31 mouse cellular contexts compared by ENCODE assay signal in the genomic region with DNA sequence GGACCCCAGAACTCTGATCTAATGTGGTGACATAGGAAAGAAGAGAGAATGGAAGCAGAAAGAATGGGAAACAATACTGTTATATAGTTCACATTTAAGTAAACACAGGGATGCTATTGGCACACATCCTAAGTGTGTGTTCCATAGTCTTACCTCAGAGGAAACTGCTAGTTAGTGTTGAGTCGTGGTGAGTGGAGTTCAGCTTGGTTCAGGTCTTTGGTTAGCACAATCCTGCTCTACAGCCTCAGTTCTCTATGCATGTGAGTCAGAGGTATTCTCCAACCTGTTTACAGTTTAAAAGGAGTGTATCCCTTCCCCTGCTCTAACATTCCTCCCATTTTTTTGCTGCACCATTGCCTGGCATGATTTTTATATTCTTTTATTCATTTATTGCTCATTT.
"Had no signal": no experiment of that assay in that cellular context is flagged by ENCODE, and none has a peak within 500 bp of the region (broad histone marks: within the 10 kb centered on the region; RNA-seq: fewer than 3 reads in every experiment).

No protein-coding gene starts in this region.

- H3K27ac ChIP-seq: left cerebral cortex, adult 2 months; limb, embryonic 10.5 days; limb, embryonic 12.5 days; limb, embryonic 13.5 days; limb, embryonic 15.5 days; liver, embryonic 12.5 days; liver, embryonic 13.5 days; liver, embryonic 14.5 days; liver, embryonic 15.5 days; lung, embryonic 15.5 days; macrophage; midbrain, embryonic 10.5 days; midbrain, embryonic 12.5 days; midbrain, embryonic 13.5 days; midbrain, embryonic 15.5 days had no signal

- H3K4me2 ChIP-seq: limb, embryonic 12.5 days; limb, embryonic 13.5 days; limb, embryonic 15.5 days; liver, embryonic 11.5 days; liver, embryonic 12.5 days; liver, embryonic 13.5 days; liver, embryonic 15.5 days; lung, embryonic 14.5 days; lung, embryonic 15.5 days; midbrain, embryonic 12.5 days; midbrain, embryonic 13.5 days; midbrain, embryonic 15.5 days had no signal

- H3K27me3 ChIP-seq: limb, embryonic 12.5 days; limb, embryonic 13.5 days; limb, embryonic 15.5 days; liver, embryonic 12.5 days; liver, embryonic 13.5 days; liver, embryonic 15.5 days; lung, embryonic 15.5 days; megakaryocyte, embryonic 14.5 days; midbrain, embryonic 12.5 days; midbrain, embryonic 13.5 days; midbrain, embryonic 15.5 days had no signal

- H3K9ac ChIP-seq: limb, embryonic 12.5 days; limb, embryonic 13.5 days; limb, embryonic 15.5 days; liver, embryonic 12.5 days; liver, embryonic 13.5 days; liver, embryonic 14.5 days; liver, embryonic 15.5 days; liver, postnatal 0 days; lung, embryonic 14.5 days; lung, embryonic 15.5 days; midbrain, embryonic 12.5 days; midbrain, embryonic 13.5 days; midbrain, embryonic 15.5 days had no signal

- ATAC-seq: liver, embryonic 12.5 days; liver, postnatal 0 days; lung, postnatal 0 days; midbrain, embryonic 13.5 days; midbrain, embryonic 15.5 days; midbrain, embryonic 16.5 days had no signal

- H3K4me1 ChIP-seq: limb, embryonic 10.5 days; limb, embryonic 12.5 days; limb, embryonic 13.5 days; limb, embryonic 15.5 days; liver, embryonic 12.5 days; liver, embryonic 13.5 days; liver, embryonic 15.5 days; lung, embryonic 15.5 days; midbrain, embryonic 10.5 days; midbrain, embryonic 12.5 days; midbrain, embryonic 13.5 days; midbrain, embryonic 15.5 days had no signal

- H3K4me3 ChIP-seq: left cerebral cortex, adult 2 months; limb, embryonic 10.5 days; limb, embryonic 12.5 days; limb, embryonic 13.5 days; limb, embryonic 15.5 days; liver, embryonic 12.5 days; liver, embryonic 13.5 days; liver, embryonic 15.5 days; lung, embryonic 15.5 days; megakaryocyte, embryonic 14.5 days; midbrain, embryonic 10.5 days; midbrain, embryonic 12.5 days; midbrain, embryonic 13.5 days; midbrain, embryonic 15.5 days; myocyte had no signal

- DNase-seq: left cerebral cortex, postnatal 4 days; liver; liver, embryonic 13.5 days; liver, postnatal 0 days; lung, adult 18-20 months; lung, adult 2 months; lung, embryonic 14.5 days; lung, postnatal 10 days; lung, postnatal 14 days; lung, postnatal 36 days; lung, postnatal 4 days; midbrain, embryonic 14.5 days had no signal

- H3K9me3 ChIP-seq: limb, embryonic 10.5 days; limb, embryonic 12.5 days; limb, embryonic 13.5 days; limb, embryonic 15.5 days; liver, embryonic 12.5 days; liver, embryonic 13.5 days; liver, embryonic 15.5 days; lung, embryonic 15.5 days; megakaryocyte, embryonic 14.5 days; midbrain, embryonic 10.5 days; midbrain, embryonic 12.5 days; midbrain, embryonic 13.5 days; midbrain, embryonic 15.5 days had no signal
